Mouse (Mus musculus) gastrocnemius, adult 18-20 months (tissue): Measurements from ENCODE around the gene Gga1. TPM values are rescaled to one million over a fixed set of nuclear protein-coding genes. Genes with fewer than 3 reads are reported as not detected.

Experiments used
- DNase-seq: peaks from one replicate; pipeline ENCODE4 v3.0.0; 2021; ENCODE audit warnings: low spot score
- total RNA-seq, 2 experiments: library from RNA; stranded (reverse); gene quantifications; 2 replicates each; pipeline ENCODE4 v1.2.3; 2021

The Gga1 gene
- total RNA-seq, 2 experiments from 2014 or later = 42.8 to 46.6 TPM

DNA sequence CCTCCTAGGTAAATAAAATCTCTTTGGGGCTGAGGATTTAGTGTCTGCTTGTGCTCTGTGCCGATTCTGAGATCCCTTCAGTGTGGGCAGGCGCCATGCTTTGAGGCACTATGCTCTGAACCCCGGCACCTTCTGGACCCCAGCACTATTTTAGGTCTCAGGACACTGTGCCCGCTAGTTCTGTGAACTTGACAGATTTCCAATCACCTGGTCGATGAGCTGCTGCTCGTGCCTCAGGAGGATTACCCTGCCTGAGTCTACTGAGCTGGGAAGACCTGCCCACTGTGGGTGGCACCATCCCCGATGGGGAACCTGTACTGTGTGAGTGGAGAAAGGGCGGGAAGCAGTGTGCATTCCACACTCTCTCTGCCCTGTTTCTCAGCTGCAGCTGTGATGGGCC is 2.0 kb upstream of the Gga1 start:
- no peak for DNase-seq

- DNase-seq = no peak
Observed at GRCm38 (mm10) chr15:78875537-78875936, 1.5 kb upstream of the Gga1 start.

DNA sequence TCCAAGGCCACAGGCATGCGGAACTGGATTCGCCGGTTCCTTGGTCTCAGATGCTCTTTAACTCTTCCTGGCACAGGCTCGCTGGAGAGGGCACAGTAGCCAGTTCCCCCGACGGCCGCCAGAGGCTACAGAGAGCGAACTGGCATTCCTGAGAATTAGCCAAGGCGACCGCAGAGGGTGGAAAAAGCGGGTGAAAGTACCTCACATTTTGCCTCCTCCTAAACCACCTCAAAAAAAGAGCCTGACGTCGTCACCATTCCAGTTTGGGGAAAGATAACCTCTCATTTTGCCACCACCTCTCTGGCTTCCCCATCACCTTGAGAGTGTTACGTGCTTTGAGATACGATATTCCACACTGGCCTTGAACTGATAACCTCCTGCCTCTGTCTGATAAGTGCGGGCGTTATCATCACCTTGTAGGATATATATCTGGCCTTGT is 713 bp upstream of the Gga1 start:
- DNase-seq = peak; percentile 68

DNA sequence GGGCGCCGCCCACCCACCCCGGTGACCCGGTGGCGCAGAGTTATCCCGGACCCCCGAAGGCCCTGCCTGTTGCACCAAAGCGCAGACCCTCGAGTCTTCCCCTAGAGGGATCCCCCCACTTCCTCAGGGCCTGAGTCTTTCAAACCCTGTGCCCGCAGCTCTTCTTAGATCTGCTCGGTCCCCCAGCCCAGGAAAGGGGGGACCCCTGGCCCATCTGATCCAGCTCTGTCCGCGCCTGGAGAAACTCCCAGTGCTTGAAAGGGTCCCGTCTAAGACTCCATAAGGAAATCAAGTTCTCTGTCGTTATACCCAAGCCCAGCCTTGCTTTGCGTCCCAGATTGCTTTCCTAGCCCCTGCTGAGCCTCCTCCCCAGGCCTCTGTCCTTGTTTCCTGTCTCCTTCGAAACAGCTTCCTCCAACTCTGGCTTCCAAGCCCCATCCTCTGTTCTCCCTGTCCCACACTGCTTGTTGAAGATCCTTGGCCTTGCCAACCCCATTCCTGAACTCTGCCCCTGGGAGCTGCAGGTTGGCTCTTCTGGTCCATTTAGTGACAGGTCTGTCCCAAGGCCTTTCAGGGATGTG is 910 bp downstream of the Gga1 start:
- DNase-seq = no peak

DNA sequence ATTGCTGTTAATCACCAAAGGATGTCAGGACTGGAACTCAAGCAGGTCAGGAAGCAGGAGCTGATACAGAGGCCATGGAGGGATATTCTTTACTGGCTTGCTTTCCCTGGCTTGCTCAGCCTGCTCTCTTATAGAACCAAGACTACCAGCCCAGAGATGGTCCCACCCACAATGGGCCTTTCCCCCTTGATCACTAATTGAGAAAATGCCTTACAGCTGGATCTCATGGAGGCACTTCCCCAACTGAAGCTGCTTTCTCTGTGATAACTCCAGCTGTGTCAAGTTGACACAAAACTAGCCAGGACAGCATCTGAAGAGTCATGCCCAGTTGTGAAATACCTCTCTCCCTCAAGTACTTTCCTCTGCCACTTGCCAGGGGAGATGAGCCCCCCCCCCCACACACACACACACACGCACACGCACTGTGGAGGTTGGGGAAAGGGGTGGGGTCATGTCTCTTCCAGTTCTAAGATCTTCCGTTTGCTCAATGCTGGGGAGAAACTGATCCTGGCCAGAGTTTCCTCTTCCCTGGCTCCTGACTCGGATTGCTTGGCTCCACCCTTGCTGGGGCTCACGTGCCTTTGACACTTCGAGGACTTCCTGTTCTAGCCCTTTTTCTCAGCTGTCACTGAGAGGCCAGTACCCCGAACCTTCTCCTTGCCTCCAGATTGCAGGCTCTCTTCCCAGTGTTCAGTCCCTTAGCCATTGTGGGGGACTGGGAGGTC is 2.0 kb downstream of the Gga1 start:
- DNase-seq = peak; percentile 38

GRCm38 (mm10) chr15:78880432-78880831 is 3.4 kb downstream of the Gga1 start:
- no peak for DNase-seq

- DNase-seq = no peak
Observed at GRCm38 (mm10) chr15:78881828-78882227, 4.8 kb downstream of the Gga1 start.

GRCm38 (mm10) chr15:78889401-78889853 is 12.4 kb downstream of the Gga1 start:
- DNase-seq = no peak

- DNase-seq = no peak
Observed at GRCm38 (mm10) chr15:78892440-78892839, 15.4 kb downstream of the Gga1 start.

- no peak for DNase-seq
Observed at GRCm38 (mm10) chr15:78894726-78895125, 17.7 kb downstream of the Gga1 start.

DNA sequence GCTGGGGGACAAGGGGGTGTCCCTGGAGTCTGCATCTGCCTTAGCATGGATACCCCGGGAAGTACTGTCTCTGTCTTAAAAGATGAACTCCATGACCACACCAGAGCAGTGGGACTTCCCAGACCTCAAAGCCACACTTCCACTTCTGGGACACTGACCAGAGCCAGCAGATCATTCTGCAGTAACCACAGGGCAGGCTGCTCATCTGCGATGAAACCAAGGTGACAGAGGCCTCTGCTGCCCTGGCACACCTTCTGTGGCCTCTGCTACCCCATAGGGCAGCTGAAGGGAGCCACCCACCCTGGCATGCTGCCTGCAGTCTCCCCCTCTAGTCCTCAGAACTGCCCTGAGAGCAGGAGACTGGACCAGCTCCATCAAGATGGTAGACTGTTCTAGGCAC is 18.8 kb downstream of the Gga1 start:
- no peak for DNase-seq

GRCm38 (mm10) chr15:78896149-78896548 is 19.2 kb downstream of the Gga1 start:
- DNase-seq = no peak

DNA sequence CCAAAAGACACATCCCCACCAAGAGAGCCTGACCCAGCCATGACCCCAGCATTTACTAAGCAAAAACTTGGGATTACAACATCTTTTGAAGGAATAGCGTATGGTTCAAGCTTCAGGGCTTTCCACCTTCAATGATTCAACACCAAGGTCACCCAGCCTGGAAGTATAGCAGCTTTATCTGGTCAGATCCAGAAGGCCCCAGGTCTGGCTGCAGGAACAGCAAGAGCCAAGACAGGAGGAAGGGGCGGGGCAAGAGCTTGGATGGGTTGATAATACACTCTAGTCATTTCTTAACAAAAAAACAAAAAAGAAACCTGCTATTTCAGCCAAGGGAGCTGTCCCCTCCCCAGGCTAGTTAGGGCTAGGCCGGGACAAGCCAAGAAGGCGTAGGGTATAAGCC is 20.5 kb downstream of the Gga1 start:
- no peak for DNase-seq

DNA sequence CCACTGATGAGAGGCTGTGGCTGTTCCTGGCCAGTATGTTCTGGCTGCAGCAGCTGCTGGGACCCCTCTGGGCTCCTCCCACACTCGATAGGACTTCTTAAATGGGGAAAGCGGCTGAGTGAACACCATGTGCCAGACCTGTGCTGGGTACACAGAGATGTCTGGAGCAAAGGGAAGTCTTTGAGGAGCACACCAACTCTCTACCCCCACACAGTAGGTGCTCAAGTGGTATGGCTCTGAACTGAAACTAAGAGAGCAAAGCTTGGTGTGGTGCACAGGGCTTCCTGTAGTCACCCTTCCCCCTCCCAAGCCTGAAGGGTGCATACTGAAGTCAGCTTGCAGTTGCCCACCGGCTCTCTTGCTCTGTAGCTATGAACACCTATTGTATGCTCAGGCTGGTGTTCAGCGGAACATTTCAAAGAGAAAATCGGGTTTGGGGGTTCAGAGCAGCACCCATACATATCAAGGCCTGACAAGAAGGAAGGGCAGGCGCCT is 21.6 kb downstream of the Gga1 start:
- no peak for DNase-seq

- DNase-seq = no peak
Observed at GRCm38 (mm10) chr15:78899409-78899739, 22.4 kb downstream of the Gga1 start, which contains the start of gene Gm49510. Gene Gm49510 (plus strand): TSS chr15:78899667.

DNA sequence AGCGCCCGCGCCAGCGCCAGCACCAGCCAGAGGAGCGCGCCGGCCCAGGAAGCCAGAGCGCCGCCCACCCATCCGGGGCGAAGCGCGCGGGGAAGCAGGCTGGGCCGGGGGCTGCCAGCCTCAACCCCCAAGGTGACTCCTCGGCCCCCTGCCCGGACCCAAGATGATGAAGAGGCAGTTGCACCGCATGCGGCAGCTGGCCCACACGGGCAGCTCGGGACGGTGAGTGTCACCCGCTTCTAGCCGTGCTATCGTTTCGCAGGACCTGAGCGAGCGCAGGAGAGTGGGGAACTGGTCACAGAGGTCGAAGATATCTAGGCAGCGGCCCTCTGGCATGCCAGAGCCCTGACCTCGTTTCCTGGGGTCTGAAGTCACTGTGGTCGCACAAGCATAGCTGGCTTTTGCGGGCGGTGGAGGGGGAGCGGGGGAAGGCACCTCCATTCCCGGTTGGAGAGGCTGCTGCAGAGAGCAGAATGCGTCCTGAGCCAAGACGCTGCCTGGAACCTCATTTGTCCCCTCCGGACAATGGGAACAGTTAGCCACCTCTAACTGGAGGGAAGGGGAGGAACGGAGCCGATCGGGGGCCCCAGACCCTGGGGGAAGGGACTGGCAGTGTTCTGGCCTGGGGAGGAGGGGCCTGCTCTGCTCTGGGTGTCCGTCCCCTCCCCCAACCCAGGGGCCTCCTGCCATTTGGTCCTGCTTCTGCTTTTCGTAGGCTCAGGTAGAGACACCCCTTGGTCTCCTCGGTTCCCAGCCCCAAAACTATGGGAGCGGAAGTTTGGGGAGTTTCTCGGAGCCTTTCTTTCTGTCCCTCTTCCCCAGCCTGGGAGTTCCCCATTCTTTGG is 23.0 kb downstream of the Gga1 start, which contains the start of gene Sh3bp1:
Gene Sh3bp1, plus strand, starts transcription at position 29 of the 845 bp plus-strand sequence.
- peak; percentile 51 for DNase-seq

- no peak for DNase-seq
Observed at GRCm38 (mm10) chr15:78900585-78901421, 23.8 kb downstream of the Gga1 start.

- DNase-seq = no peak
Observed at GRCm38 (mm10) chr15:78901422-78901789, 24.4 kb downstream of the Gga1 start.

GRCm38 (mm10) chr15:78903243-78903642 is 26.3 kb downstream of the Gga1 start:
- peak; percentile 84 for DNase-seq

- DNase-seq = no peak
Observed at GRCm38 (mm10) chr15:78908399-78908798, 31.4 kb downstream of the Gga1 start.

DNA sequence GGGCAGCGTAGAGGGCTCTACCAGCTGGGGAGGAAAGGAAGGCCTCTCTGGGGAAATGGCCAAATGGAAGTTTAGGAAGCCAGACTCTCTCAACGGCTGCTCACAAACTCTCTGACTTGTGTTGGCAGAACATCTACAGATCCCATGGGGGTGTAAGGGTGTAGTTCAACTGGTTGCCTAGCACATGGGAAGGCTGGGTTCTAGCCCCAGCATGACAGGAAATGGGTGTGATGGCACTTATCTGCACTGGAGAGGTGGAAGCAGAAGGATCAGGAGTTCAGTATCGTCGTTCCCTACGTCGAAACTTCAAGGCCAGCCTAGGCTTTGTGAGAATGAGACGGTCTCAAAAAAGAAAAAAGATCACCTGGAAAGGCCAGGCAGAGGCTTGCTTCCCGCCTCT is 32.0 kb downstream of the Gga1 start:
- no peak for DNase-seq
